Mouse (Mus musculus) liver, embryonic 14.5 days (tissue): ENCODE data around the gene Rnf182. TPM values are rescaled to one million over a fixed set of nuclear protein-coding genes. Genes with fewer than 3 reads are reported as not detected.

Experiments used
- ATAC-seq: fragments of 200-750 bp; cut with Nextera tagmentation; 2 replicates; pipeline ENCODE4 v1.8.0; 2017; ENCODE audit warnings: moderate number of reproducible peaks, mild to moderate bottlenecking, moderate library complexity; ENCODE audit not compliant: insufficient read depth
- DNase-seq, 3 experiments: peaks; one replicate each; pipeline ENCODE4 v3.0.0-alpha.2; 2012 to 2013; ENCODE audit warnings: low read depth in 3 of 3, low spot score in 3 of 3
- H3K27ac ChIP-seq: fragments of 300-500 bp; sonication (generic); 2 replicates; pipeline ENCODE4 v1.5.1; 2014; ENCODE audit warnings: moderate library complexity, mild to moderate bottlenecking, control low read depth, inconsistent platforms
- H3K27me3 ChIP-seq: fragments of 300-500 bp; sonication (generic); 2 replicates; pipeline ENCODE4 v1.6.1; 2014; ENCODE audit warnings: mild to moderate bottlenecking, low read length, moderate library complexity; ENCODE audit not compliant: control insufficient read depth, insufficient read depth
- H3K36me3 ChIP-seq: fragments of 300-500 bp; sonication (generic); replicated peaks from 2 replicates; pipeline ENCODE4 v1.6.1; 2014; ENCODE audit warnings: low read depth; ENCODE audit not compliant: control insufficient read depth, insufficient read depth
- H3K4me1 ChIP-seq, 2 experiments: fragments of 200-500 bp in 1 of 2; fragments of 300-500 bp in 1 of 2; sonication (generic) in 1 of 2; replicated peaks; 2 replicates each; pipeline ENCODE4 v1.6.1; 2012 to 2014; ENCODE audit warnings: antibody characterized with exemption in 1 of 2, inconsistent platforms in 1 of 2, low read length in 1 of 2; ENCODE audit not compliant: control insufficient read depth in 2 of 2, insufficient read depth in 2 of 2
- H3K4me2 ChIP-seq: fragments of 300-500 bp; sonication (generic); 2 replicates; pipeline ENCODE4 v1.6.1; 2014; ENCODE audit warnings: low read depth, mild to moderate bottlenecking, control low read depth, moderate library complexity
- H3K4me3 ChIP-seq, 2 experiments: fragments of 200-500 bp in 1 of 2; fragments of 300-500 bp in 1 of 2; sonication (generic) in 1 of 2; 2 replicates each; pipeline ENCODE4 v1.5.1; 2012 to 2014; ENCODE audit warnings: low read depth in 2 of 2, low read length in 2 of 2, mild to moderate bottlenecking in 2 of 2, control low read depth in 1 of 2, inconsistent platforms in 1 of 2, moderate library complexity in 1 of 2; ENCODE audit not compliant: insufficient read depth in 1 of 2
- H3K9ac ChIP-seq: fragments of 300-500 bp; sonication (generic); replicated peaks from 2 replicates; pipeline ENCODE4 v1.6.1; 2014; ENCODE audit warnings: mild to moderate bottlenecking, control low read depth, moderate library complexity
- H3K9me3 ChIP-seq: fragments of 300-500 bp; sonication (generic); 2 replicates; pipeline ENCODE4 v1.6.1; 2016; ENCODE audit warnings: low read length, mixed read lengths; ENCODE audit not compliant: control insufficient read depth
- CTCF ChIP-seq: IDR thresholded peaks from 2 replicates; pipeline ENCODE4 v1.5.1; 2016; ENCODE audit warnings: antibody characterized with exemption, low read depth, control low read depth
- EP300 ChIP-seq: IDR thresholded peaks from 2 replicates; pipeline ENCODE4 v1.6.1; 2016; ENCODE audit warnings: antibody characterized with exemption, low read depth
- WGBS: fragments of 180-500 bp; shearing (Covaris S2); extraction: QIAGEN DNeasy Blood & Tissue Kit; methylation state at CpG from one replicate; pipeline ENCODE4 v1.1.7; 2014; ENCODE audit not compliant: insufficient replicate concordance; 5-methylcytosine and 5-hydroxymethylcytosine counted together
- polyA plus RNA-seq, 2 experiments: library from polyadenylated mRNA; depleted of rRNA in 1 of 2; stranded (reverse) in 1 of 2; unstranded in 1 of 2; fragments of >200 nt; fragmentation: Nextera tagmentation in 1 of 2; extraction: Ambion mirVana in 1 of 2; gene quantifications; 2 replicates each; pipeline versions ENCODE4 v1.2.1 to v1.2.3; 2012 to 2014

Gene Rnf182
- polyA plus RNA-seq, 2 experiments, result 0.05 to 0.07 TPM

DNA sequence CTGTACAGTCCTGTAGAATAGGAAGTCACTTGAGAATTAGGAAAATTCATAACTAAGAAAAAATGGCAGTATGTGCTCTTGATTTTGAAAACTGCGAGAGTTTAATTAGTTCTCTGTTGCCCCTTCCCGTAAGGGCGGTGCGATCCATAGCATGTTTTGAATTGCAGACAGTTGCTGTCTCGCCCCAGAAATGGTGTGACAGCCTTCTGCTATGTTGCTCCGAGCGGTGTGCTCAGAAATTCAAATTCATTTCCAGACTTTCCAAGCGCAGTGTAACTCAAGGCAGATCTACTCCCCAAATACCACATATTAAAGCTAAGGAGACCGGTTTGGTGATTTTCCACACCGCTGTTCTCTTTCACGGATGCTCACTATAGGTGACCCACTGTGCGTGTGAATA, 50.6 kb downstream of the Rnf182 start:
- H3K4me2 ChIP-seq, result no peak overlapping the region
- no peak overlapping the region for H3K9ac ChIP-seq
- no peaks in the 10 kb centered on the region for H3K9me3 ChIP-seq
- no peak for ATAC-seq
- H3K27me3 ChIP-seq, result no peaks in the 10 kb centered on the region
- H3K4me1 ChIP-seq, result no peaks in the 10 kb centered on the region
- WGBS, result 76% methylated on average over 12 of the region's 12 CpGs
- no peak for DNase-seq
- TF ChIP-seq EP300 (no peak), CTCF (no peak)
- H3K36me3 ChIP-seq, result no peaks in the 10 kb centered on the region
- H3K4me3 ChIP-seq, result no peak overlapping the region
- no peak overlapping the region for H3K27ac ChIP-seq

DNA sequence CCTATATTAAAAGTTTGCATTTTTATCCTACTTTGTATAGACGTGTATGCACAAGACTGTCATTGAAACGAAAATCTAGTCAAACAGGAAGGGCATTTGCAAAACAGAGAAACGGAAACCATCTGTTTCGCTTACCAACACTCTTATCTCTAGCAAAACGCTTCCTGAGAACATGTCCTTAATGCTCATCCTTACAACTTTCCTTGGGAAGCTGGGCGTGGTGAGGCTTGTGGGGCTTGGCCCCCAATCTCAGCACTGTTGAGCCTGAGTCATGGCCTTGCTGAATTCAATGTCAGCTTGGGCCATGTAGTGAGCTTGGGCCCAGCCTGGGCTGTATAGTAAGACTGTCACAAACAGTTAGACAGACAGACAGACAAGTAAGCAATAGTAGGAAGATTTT, 51.4 kb downstream of the Rnf182 start:
- Histone ChIP-seq H3K9ac (no peak overlapping the region), H3K27me3 (no peaks in the 10 kb centered on the region), H3K4me1 (no peaks in the 10 kb centered on the region), H3K27ac (no peak overlapping the region), H3K4me3 (no peak overlapping the region), H3K4me2 (no peak overlapping the region), H3K9me3 (no peaks in the 10 kb centered on the region), H3K36me3 (no peaks in the 10 kb centered on the region)
- no peak for TF ChIP-seq CTCF
- no peak for TF ChIP-seq EP300
- ATAC-seq (no peak), DNase-seq (no peak)
- 6% methylated on average over 6 of the region's 6 CpGs for WGBS

DNA sequence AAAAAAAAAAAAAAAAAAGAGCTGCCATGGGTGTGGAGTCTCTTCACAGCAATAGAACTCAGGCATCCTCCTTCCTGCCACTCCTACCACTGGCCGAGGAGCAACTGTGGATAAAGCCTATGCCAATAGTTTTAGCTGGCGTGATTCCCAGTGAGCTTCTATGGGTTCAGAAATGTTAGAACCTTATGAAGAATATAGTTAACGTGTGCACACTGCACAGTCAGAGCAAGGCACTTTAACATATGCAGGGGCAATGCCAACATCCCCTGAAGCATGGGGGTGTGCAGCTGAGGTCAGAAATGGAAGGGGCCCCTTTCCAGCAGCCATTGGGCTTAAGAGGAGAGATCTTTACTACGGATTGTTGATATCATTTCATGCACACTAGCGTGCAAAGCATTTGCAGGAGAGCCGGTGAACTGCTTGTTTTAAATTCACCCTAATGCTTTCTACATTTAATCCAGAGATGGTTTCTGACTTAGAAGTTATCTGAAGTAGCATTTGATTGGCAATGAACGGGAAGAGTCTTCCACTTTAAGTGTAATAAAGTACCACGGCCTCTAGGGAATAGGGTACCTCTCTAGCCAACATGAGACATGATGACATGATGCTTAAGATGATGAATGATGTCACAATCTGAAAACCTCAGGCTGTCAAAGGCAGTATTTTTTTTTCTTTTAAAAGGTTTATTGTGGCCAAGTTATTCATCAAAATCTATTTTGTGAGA, 61.8 kb downstream of the Rnf182 start:
- ATAC-seq (no peak), DNase-seq (no peak)
- Histone ChIP-seq H3K9me3 (no peaks in the 10 kb centered on the region), H3K4me2 (no peak overlapping the region), H3K4me3 (no peak overlapping the region), H3K9ac (no peak overlapping the region), H3K4me1 (no peaks in the 10 kb centered on the region), H3K36me3 (no peaks in the 10 kb centered on the region), H3K27ac (no peak overlapping the region), H3K27me3 (no peaks in the 10 kb centered on the region)
- TF ChIP-seq EP300 (no peak), CTCF (no peak)
- WGBS, result 68% methylated on average over 8 of the region's 8 CpGs

DNA sequence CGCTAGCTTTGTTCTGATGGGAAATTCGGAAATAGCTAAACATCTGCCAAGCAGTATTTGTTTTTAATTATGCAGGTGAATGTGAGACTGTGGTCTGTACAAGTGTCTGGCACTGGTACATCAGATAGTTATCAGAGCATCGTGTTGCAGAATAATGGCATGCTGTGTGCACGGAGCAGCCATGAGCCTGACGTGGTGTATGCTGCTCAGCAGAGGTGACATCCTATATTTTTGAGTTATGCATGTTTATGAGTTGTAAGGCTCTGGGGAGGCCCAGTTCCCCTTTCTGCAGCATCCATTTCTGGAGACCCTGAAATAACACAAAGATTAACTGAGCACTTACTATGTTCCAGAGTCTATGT, 62.4 kb downstream of the Rnf182 start:
- Histone ChIP-seq H3K9me3 (no peaks in the 10 kb centered on the region), H3K4me1 (no peaks in the 10 kb centered on the region), H3K4me2 (no peak overlapping the region), H3K27ac (no peak overlapping the region), H3K27me3 (no peaks in the 10 kb centered on the region), H3K4me3 (no peak overlapping the region), H3K36me3 (no peaks in the 10 kb centered on the region), H3K9ac (no peak overlapping the region)
- ATAC-seq (no peak), DNase-seq (no peak)
- TF ChIP-seq CTCF, result no peak
- TF ChIP-seq EP300, result no peak
- WGBS, result 69% methylated on average over 5 of the region's 5 CpGs

DNA sequence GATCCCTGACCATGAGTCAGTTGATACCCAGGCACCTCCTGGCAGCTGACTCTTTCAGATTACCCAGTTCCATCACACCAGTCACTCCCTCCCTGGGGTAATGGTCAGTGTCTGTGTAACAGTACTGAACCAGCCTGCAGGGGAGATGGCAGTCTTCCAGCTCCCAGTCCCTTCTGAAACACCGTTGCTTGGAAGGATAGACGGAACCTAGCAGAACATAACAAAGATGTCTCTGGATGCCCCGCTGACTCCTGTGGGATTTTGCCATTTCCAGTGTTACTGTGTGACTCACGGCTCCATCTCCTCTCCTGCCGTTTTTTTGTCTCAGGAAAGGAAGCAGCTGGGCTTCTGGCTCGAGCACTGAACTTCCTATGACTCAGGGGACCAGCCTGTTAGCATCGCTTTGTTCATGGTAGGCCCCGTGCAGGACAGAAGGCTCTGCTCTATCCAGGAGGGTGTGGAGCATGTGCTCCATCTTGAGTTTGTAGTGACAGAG, 69.0 kb downstream of the Rnf182 start:
- Histone ChIP-seq H3K36me3 (no peaks in the 10 kb centered on the region), H3K9me3 (no peaks in the 10 kb centered on the region), H3K9ac (no peak overlapping the region), H3K27ac (no peak overlapping the region), H3K27me3 (no peaks in the 10 kb centered on the region), H3K4me3 (no peak overlapping the region), H3K4me2 (no peak overlapping the region), H3K4me1 (no peaks in the 10 kb centered on the region)
- 27% methylated on average over 8 of the region's 8 CpGs for WGBS
- DNase-seq, result no peak
- TF ChIP-seq EP300 (no peak), CTCF (no peak)
- no peak for ATAC-seq
